In genomic region chr8:95738596-95738995, GRCm38 (mm10) we compare ENCODE assay signal across 13 mouse cellular contexts. TPM values are rescaled to one million over a fixed set of nuclear protein-coding genes. Genes with fewer than 3 reads are reported as not detected.
A peak's percentile ranks its signal among the peaks of the same experiment; 100 is the strongest.
DNase-seq lines count a peak whose midpoint lies in the region; ATAC-seq and TF ChIP-seq lines count a peak whose summit lies in the region.
"Had no signal": no experiment of that assay in that cellular context is flagged by ENCODE, and none has a peak within 500 bp of the region (broad histone marks: within the 10 kb centered on the region; RNA-seq: fewer than 3 reads in every experiment).

No protein-coding gene starts in this region.

- DNase-seq in gastrocnemius, adult 2 months = no peak
- DNase-seq in gastrocnemius, adult 18-20 months (ENCODE audit: low spot score) = no peak
- peak; percentile 30 to 33 for DNase-seq in left cerebral cortex, adult 18-20 months (ENCODE audit: low spot score in 2 of 2)
- no peak for DNase-seq in left cerebral cortex, postnatal 36 days (ENCODE audit: low spot score in 2 of 2)
- peak; percentile 21 for DNase-seq in MEL (ENCODE audit: low read depth, low spot score)
- DNase-seq in heart, adult 8-10 months (ENCODE audit: low spot score) = no peak
- no peak for DNase-seq in midbrain, embryonic 11.5 days (ENCODE audit: low spot score, missing footprints)
- DNase-seq: gastrocnemius, postnatal 25 days; right cerebral cortex, postnatal 4 days had no signal

- peak; percentile 22; the same call in 1 of the 2 replicates for TF ChIP-seq CTCF in gastrocnemius, adult 2 months (IDR thresholded peaks at IDR 0.05)
- TF ChIP-seq CTCF in MEL (IDR thresholded peaks at IDR 0.05 in 2 of 3, conservative IDR thresholded peaks at IDR 0.05 in 1 of 3; ENCODE audit: control insufficient read depth in 1 of 3, insufficient read depth in 1 of 3, low read depth in 2 of 3, low read length in 3 of 3, poor library complexity in 1 of 3, severe bottlenecking in 1 of 3) = peak in 2 of 3 experiments; percentile 6 to 28; a peak in 2 of 6 replicates
- peak; percentile 31; the same call in 1 of the 2 replicates for TF ChIP-seq CTCF in cortical plate, adult 2 months (IDR thresholded peaks at IDR 0.05; ENCODE audit: extremely low read depth, insufficient read depth, low read length)

- H3K9ac ChIP-seq in MEL (ENCODE audit: control insufficient read depth, low read depth, low read length, poor library complexity, severe bottlenecking) = no peak overlapping the region
- H3K9ac ChIP-seq in midbrain, embryonic 11.5 days (ENCODE audit: low read length) = no peak overlapping the region
- H3K9ac ChIP-seq: neural tube, embryonic 12.5 days had no signal

- H3K27me3 ChIP-seq in MEL (ENCODE audit: control insufficient read depth in 1 of 2, insufficient read depth in 2 of 2, low read length in 2 of 2) = no peaks in the 10 kb centered on the region
- no peaks in the 10 kb centered on the region for H3K27me3 ChIP-seq in midbrain, embryonic 11.5 days (ENCODE audit: control insufficient read depth, insufficient read depth, low read length)
- H3K27me3 ChIP-seq: neural tube, embryonic 12.5 days had no signal

- ATAC-seq in midbrain, embryonic 11.5 days (ENCODE audit: low FRiP score) = no peak

- no peak overlapping the region for H3K27ac ChIP-seq in gastrocnemius, adult 2 months
- no peak overlapping the region for H3K27ac ChIP-seq in MEL (ENCODE audit: control insufficient read depth, low read depth, low read length)
- H3K27ac ChIP-seq in cortical plate, adult 2 months (ENCODE audit: insufficient read depth, low read length) = no peak overlapping the region
- H3K27ac ChIP-seq in midbrain, embryonic 11.5 days (ENCODE audit: low read depth, low read length) = no peak overlapping the region
- H3K27ac ChIP-seq: hindbrain, embryonic 10.5 days; neural tube, embryonic 12.5 days had no signal

- TF ChIP-seq POLR2A in MEL (IDR thresholded peaks at IDR 0.05; ENCODE audit: control insufficient read depth in 1 of 2, insufficient read depth in 1 of 2, low read depth in 1 of 2, low read length in 2 of 2, poor library complexity in 1 of 2) = no peak
- no peak for TF ChIP-seq POLR2A in cortical plate, adult 2 months (IDR thresholded peaks at IDR 0.05; ENCODE audit: extremely low read depth, insufficient read depth, low read length)

- 83% methylated on average over 7 of the region's 7 CpGs for WGBS in midbrain, embryonic 11.5 days

- no peaks in the 10 kb centered on the region for H3K4me1 ChIP-seq in MEL (ENCODE audit: control insufficient read depth in 1 of 2, insufficient read depth in 2 of 2, low read length in 2 of 2)
- H3K4me1 ChIP-seq in cortical plate, adult 2 months (ENCODE audit: control insufficient read depth, insufficient read depth, low read length) = no peaks in the 10 kb centered on the region
- H3K4me1 ChIP-seq in midbrain, embryonic 11.5 days (ENCODE audit: control insufficient read depth, insufficient read depth, low read length) = no peaks in the 10 kb centered on the region
- H3K4me1 ChIP-seq: hindbrain, embryonic 10.5 days; neural tube, embryonic 12.5 days had no signal

- H3K79me2 ChIP-seq in MEL (ENCODE audit: control insufficient read depth, insufficient read depth, low read length, poor library complexity) = no peaks in the 10 kb centered on the region; the same call in 1 of the 2 replicates

- H3K4me3 ChIP-seq in gastrocnemius, adult 2 months = no peak overlapping the region
- H3K4me3 ChIP-seq in MEL (ENCODE audit: control insufficient read depth in 1 of 2, insufficient read depth in 1 of 2, low read depth in 2 of 2, low read length in 2 of 2) = no peak overlapping the region
- H3K4me3 ChIP-seq in cortical plate, adult 2 months (ENCODE audit: insufficient read depth, low read length) = no peak overlapping the region
- H3K4me3 ChIP-seq in midbrain, embryonic 11.5 days (ENCODE audit: low read depth, low read length) = no peak overlapping the region
- H3K4me3 ChIP-seq: erythroblast, embryonic 14.5 days; hindbrain, embryonic 10.5 days; neural tube, embryonic 12.5 days had no signal

- TF ChIP-seq RAD21 in MEL (IDR thresholded peaks at IDR 0.05; ENCODE audit: low read depth, low read length) = no peak

- no peak for TF ChIP-seq EP300 in MEL (IDR thresholded peaks at IDR 0.05; ENCODE audit: low read depth in 1 of 2, low read length in 2 of 2)

- no peak overlapping the region for H3K4me2 ChIP-seq in midbrain, embryonic 11.5 days
- H3K4me2 ChIP-seq: neural tube, embryonic 12.5 days had no signal

- no peaks in the 10 kb centered on the region for H3K9me3 ChIP-seq in MEL (replicated peaks; ENCODE audit: insufficient read depth, low read length)
- H3K9me3 ChIP-seq in midbrain, embryonic 11.5 days (ENCODE audit: control insufficient read depth, low read length) = no peaks in the 10 kb centered on the region
- H3K9me3 ChIP-seq: hindbrain, embryonic 10.5 days; neural tube, embryonic 12.5 days had no signal

- intact Hi-C loops in gastrocnemius, adult 2 months (cut with DNase I) = no loop called here
- intact Hi-C loops in left cerebral cortex, postnatal 36 days (cut with DNase I) = no loop called here

- H3K36me3 ChIP-seq in MEL (ENCODE audit: control insufficient read depth in 1 of 2, insufficient read depth in 2 of 2, low read length in 2 of 2) = peaks cover 0 to 60% of the 10 kb centered on the region in 2 experiments; a peak in 2 of 4 replicates
- H3K36me3 ChIP-seq in midbrain, embryonic 11.5 days (ENCODE audit: control insufficient read depth, insufficient read depth, low read length) = peaks cover 28% of the 10 kb centered on the region

TF ChIP-seq in MEL, 35 proteins besides CTCF, POLR2A, EP300 and RAD21:
- TF ChIP-seq JUND (IDR thresholded peaks at IDR 0.05; ENCODE audit: low read depth, low read length) (no peak), SMC3 (IDR thresholded peaks at IDR 0.05; ENCODE audit: low read depth, low read length) (peak; percentile 18; the same call in 1 of the 2 replicates)
TF ChIP-seq in MEL: peak in this region for 1.

RNA-seq across cellular contexts. Expression of gene Setd6, which starts 22.9 kb away (rescaled TPM):
- 10 to 100 TPM; 10.7 to 13.3 TPM for total RNA-seq in gastrocnemius, adult 2 months (2021)
- 10 to 100 TPM; 13.5 to 15.6 TPM for total RNA-seq in gastrocnemius, adult 18-20 months (2021)
- total RNA-seq in left cerebral cortex, adult 18-20 months (2021) = 10 to 100 TPM; 17.2 to 17.6 TPM
- 10 to 100 TPM; 16.5 to 19.7 TPM for total RNA-seq in left cerebral cortex, postnatal 36 days (2021)
- total RNA-seq in MEL (2012; rRNA removed) = 37.8 and 42.0 TPM in 2 replicates
- polyA plus RNA-seq in MEL (2012; ENCODE audit: insufficient read depth in 1 of 2, insufficient read length in 2 of 2, low read depth in 1 of 2, low replicate concordance in 2 of 2, missing spikeins in 1 of 2) = 10 to 100 TPM in 1 of 2 experiments, not detected in 1; 78.4 TPM
- polyA plus RNA-seq in cortical plate, adult 2 months (2012; rRNA removed) = 22.9 and 29.1 TPM in 2 replicates
- 10 to 100 TPM; 12.6 to 15.3 (median 14.0) TPM for total RNA-seq in heart, adult 8-10 months (2022)
- polyA plus RNA-seq in midbrain, embryonic 11.5 days (2014; fragmentation: Nextera tagmentation; extraction: Ambion mirVana) = 20.8 and 24.2 TPM in 2 replicates

Comparison
In these comparisons a context has a peak if more than half of its experiments do, and no peak if none do; other contexts are left out.
1. DNase-seq: peak in left cerebral cortex, adult 18-20 months (2 of 2) and MEL (single experiment); none in gastrocnemius, adult 2 months (single experiment), gastrocnemius, adult 18-20 months (single experiment), left cerebral cortex, postnatal 36 days (0 of 2), heart, adult 8-10 months (single experiment) and midbrain, embryonic 11.5 days (single experiment).
2. Peak in every context shown above with its lines, with median percentiles within 50 percentile points of each other: CTCF ChIP-seq.